Mouse (Mus musculus): ENCODE measurements around the gene Fut1.
"Not testable (repeated sequence)": the region's sequence is repeated elsewhere in the genome, so short reads cannot be mapped to it uniquely, and the experiment has no call there.

The Fut1 gene

DNA sequence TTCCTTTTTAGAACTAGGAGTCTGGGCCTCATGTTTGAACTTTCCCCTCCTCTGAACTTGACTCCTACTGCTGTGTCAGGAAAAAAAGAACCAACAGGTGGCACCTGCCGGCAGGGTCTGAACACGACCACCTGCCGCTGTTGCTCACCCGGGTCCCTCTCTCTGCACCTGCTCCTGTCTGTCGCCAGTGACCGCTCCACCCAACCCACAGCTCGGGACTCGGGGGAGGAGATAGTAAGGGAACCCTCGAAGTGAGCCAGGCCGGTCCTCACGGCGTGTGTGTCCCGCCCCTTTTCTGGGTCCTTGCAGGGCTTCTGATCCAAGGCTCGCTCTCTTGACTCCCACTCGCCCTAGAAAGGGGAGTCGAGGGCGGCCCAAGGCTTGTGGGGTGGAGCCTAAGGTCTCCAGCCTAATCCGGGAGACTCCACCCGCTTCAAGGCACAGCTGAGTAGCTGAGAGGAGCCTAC is 22.5 kb downstream of the Fut1 start, which contains the start of gene Mamstr:
Mamstr (plus strand) TSS at position 417 of the 467 bp plus-strand sequence.
- DNase-seq (ENCODE audit: low read depth) = no peak

DNA sequence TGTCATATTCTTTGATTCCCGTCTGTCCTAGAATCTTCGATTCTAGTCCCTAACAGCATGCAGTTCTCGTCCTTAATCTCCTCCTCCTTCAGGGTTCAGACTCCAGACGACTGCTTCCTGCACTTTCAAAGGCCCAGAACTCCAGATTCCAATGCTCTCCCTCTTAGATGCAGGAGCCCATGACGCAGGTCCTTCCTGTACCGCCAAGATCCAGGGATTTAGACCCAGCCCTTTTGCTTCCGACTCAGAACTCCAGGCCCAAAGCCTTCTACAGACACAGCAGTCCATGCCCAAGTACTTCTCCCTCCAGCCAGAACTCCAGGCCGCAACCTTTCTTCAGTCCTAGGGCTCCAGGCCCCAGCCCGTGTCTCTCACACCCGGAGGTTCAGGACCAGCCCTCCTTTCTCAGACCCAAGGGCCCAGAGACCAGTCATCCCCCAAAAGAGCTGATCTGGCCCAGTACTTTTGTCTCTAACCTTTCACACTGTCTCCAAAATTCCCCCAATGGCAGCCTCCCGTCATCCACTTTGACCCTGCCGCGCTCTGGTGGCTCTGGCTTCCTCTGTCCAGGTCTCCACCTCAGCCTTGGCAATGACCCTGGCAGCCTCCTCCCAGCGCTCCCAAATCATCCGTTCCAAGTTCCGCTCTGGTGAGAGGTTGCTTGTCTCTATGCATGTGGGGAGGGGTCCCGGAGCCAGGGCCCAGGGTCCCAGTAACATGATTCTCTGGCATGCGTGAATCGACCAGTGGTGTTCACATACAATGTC is 23.3 kb downstream of the Fut1 start:
- no peak for DNase-seq (ENCODE audit: low read depth)

DNA sequence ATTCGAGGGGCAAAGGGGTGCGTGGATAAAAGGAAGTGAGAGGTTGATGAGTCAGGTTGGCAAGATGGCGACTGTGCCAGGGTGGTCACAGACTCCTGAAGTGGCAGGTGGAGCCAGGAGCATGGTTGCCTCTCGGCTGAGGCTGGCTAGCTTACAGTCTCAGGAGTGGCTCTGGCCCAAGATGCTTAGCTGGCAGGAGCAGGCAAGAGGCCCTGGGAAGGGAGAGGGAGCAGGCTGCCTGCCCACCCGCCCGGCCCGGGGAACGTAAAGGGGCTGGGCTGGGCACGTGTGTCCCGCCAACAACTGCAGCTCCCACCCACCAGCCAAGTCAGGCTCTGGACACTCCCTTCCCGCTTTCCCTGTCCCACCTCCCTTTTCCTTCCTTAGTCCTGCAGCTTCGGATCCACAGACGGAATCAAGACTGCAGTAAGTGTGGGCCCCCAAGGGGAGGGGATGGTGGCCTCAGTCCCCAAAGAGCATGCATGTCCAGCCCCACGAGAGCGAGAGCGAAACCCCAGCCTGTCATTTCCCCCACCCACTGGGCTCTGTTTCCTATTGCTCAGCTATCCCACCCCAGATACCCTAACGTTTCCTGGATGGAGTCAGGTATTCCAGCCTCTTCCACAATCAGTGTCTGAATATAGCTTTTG is 24.4 kb downstream of the Fut1 start:
- no peak for DNase-seq (ENCODE audit: low read depth)

DNA sequence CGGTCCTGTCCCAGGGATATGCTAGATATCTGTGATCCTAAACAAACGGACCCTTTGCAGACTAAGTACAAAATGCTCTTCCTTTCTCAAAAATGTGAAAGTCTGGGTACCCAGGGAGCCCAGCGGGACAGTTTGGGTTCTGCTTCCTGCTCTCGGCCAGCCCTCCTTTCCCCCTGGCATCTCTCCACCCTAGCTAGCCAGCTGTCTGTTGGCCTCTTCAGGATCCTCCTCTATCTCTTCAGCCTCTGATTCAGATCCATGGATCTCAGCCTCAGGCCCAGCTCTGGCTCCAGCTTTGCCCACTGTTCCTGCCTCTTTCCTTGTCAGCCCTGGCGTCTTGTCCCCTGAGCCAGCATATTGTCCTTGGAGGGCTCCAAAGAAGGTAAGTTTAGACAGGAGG is 25.0 kb downstream of the Fut1 start:
- DNase-seq (ENCODE audit: low read depth) = no peak

DNA sequence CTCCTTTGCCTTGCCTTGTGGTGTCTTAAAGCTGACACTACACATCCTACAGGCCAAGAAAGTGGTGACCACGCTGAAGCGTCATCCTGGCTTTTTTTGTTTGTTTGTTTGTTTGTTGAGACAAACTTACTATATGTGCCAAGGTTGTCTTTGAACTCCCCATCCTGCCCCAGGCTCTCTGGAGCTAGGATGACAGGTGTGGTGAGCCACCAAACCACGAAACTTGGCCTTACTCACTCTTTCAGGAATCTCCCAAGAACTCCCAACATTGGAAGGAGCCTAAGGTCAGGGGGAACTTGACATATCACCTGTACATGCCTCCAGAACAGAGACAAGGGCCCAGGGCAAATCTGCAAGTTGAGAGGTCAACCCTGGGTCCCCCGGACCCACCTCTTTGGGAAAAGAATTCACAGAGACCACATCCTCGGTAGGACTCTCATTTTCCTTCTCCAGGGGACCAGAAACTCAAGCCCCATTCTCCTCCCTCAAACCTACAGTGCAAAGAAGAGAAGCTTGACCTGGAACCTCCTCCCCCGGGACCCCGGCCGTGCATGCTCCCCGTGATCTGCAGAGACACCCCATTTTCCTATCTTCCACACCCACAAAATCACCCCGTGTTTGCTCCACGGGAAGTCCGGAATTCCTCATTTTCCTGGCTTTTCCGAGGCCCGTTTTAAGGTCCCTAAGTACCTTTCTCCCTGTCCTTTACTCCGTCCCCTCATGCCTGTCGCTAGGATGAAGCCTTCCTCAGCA is 25.6 kb downstream of the Fut1 start:
- DNase-seq (ENCODE audit: low read depth) = peak; percentile 46

DNA sequence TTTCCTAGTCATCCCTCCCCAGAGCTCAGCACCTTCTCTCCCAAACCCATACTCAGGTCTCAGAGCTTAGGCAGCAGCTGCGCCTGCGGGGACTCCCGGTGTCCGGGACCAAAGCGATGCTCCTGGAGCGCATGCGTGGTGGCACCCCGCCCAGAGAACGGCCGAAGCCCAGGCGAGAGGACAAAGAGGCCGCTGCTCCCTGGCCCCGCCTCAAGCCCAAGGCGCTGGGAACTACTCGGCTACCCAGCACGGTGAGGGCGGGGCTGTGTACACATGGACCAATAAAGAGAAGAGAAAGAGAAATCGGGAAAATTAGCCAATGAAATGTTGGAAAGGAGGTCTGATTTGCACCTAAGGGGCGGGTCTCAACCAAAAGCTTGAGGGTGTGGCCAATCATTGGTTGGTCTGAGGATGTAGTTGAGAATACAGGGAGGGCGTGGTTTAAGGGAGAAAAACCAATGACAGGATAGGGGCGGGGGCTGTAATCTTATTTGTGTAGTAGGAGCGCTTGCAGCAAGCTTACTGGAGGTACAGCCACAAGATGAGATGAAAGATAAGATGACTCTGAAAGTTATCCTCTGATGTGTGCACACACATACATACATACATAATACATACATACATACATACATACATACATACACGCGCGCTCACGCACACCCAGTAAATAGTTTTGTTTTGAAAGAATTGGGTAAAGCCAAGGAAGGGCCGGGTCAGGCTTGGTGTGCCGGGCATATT is 26.5 kb downstream of the Fut1 start:
- peak; percentile 97 for DNase-seq (ENCODE audit: low read depth)

DNA sequence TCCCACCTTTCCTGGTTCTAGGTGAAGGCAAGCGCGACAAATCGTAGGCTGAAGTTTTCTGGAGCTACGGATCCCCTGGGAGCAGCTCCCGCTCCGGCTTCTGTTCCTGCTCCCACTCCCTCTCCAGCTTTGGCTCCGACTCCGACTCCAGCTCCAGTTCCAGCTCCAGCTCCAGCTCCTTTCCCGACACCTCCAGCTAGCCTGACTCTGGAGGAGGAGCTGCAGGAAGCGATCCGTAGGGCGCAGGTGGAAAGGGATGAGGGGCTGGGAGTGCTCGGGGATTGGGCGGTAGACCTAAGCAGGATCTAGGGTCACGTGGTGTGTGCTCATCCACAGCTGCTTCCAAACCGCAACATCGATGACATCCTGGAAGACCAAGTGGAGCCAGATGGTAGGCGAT is 27.1 kb downstream of the Fut1 start:
- DNase-seq (ENCODE audit: low read depth) = no peak

DNA sequence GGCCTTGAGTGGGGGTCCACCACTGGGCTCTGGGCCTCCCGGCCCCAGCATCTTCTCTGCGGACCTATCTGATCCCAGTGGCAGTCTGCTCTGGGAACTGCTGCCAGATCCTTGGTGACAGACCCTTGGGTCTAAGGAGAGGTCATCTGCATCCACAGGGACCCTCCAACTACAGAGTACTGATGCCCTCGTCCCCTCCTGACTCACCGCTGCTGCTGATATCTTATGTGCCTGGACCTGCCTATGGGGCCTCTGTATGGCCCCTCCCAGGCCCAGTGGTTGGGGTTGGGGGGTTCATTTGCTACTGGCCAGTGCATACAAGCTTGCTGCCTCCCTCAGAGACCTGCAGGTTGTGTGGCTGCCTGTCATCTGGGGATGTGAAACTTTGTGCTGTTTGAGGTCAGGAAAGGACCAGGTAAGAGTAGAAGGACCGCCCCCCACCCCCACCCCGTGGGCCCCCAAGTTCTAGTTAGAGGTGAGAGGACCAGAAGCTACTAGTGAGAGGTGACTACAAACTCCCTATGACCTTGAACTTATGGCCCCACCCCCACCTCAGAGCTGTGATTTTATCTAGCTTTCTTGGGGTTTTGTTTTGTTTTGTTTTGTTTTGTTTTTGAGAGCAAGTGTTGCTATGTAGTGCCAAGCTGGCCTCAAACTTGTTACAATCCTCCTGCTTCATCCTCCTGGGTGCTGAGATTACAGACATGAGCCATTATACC is 27.9 kb downstream of the Fut1 start:
- DNase-seq (ENCODE audit: low read depth) = peak; percentile 82

DNA sequence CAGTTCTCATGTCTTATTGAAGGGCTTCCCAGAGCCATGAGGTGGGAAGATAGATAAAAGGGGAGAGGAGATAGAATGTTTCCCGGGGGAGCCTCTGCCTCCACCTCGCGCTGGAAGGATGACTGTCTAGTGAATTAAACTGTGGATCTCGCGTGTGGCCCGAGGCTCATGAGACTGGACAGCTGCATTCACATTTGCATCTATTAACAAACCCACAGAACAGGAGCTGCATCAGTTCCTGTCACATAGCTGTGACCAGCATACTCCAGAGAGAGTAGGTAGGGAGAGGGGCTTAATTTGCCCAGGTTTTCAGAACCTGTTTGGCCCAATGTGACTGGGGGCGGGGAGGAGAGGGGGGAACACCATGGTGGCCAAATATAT is 28.5 kb downstream of the Fut1 start:
- no peak for DNase-seq (ENCODE audit: low read depth)

DNA sequence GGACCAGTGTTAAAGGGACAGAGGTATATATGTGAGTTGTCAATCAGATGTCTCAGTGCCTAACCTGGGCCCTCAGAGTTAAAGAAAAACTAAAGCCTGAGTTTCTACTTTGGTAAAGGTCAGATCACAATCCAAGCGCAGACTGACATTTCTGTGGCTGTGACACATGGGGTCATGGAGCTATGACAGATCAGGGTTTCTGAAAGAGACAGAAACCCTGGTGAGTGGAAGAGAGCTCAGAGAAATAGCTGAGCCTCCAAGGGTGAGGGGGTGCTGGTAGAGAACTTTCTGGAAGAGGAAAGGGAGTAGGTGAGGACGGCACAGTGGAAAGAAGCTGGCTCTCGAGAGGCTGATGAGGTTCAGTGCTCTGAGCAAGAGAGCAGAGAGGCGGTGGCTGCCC is 29.6 kb downstream of the Fut1 start:
- peak; percentile 39 for DNase-seq (ENCODE audit: low read depth)

DNA sequence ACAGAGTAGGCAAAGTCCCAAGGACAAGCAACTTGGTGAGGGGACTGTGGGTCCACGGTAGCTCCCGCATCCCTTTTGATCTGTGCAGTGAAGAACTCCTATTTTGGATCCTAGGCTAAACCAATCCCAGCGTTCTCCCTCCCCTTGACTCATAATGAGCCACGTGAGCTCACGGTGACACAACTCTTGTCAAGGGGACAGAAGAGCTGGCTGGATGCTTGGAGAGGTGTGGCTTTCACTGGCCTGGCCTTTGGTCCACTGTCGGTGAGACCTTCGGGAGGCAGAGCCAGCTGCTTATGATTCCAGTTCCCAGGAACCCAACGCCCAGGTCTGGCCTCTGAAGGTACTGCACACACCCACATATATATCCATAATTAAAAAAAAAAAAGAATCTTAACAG is 32.3 kb downstream of the Fut1 start:
- no peak for DNase-seq (ENCODE audit: low read depth)

DNA sequence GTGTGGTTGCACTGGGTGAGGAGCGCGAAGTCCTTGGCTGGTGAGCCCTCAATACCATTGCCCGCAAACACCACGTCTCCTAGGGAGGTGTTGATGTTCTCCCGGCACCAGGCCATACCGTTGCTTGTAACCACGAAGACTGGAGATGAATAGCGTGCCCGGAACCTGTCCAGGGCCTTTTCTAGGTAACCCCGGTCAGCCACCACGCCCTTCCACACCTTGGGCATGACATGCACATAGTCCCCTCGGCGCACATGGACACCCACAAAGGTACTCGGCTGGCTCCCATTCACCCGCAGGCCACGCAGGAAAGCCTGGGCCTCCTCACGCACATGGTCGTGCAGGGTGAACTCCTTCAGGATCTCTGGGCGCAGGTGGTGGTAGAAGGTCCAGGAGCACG is 33.4 kb downstream of the Fut1 start:
- not testable (repeated sequence) for DNase-seq (ENCODE audit: low read depth)

DNA sequence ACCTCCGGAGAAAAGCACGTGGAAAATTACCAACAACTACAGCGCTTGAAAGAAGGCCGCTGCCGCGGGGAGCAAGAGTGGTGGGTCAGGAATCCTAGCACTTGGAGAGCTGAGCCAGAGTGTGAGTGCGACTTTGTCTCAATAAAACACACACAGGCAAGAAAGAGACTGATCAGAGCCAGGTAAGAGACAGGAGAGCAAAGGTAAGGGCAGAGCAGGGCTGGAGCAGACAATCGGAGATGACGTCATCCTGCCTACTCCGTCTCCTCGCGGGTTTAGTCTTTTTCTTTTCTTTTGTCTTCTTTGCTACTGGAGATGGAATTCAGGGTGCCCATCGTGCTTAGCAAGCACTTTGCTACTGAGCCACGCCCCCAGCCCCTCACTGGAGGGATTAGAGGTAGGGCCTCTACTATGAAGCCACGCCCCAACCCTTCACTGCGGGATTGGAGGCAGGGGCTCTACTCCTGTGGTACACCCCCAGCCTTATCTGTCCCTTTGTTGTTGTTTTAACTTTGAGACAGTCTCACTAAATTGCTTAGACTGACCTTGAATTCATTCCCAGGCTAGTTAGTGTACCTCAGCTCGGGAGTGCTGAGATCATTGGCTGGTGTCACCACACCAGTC is 37.4 kb downstream of the Fut1 start:
- DNase-seq (ENCODE audit: low read depth) = peak; percentile 25

DNA sequence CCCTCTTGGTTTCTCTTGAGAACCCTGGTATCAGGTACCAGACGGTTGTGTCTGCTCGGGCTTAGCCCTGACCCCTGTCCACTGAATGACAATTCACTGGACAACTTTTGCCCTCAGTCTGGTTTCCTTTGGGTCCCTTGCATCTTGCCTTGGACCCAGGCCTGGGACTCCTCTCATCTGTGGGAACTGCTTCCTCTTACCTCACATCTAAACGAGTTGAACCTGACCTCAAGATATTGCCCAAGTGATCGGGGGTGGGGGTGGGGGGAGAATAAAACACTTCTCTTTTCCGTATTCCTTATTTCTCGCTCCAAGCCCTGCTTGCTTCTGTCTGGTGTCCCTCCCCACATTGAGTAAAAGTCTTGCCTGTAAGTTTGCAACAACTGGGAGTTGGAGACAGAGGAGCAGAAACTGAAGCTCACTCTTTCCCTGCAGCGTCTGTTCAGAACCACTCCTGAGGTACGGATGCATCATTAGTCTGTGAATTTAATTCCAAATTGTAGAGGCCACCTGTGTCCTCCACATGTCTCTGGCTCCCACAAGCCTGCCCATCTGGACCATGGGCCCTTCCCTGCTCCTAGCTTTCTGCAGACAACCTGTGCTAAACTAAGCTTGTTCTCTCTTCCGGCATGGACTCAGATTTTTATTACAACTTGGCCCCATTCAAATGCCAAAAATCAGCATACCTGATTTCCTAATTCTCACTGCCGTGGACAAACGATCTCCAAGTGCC is 43.8 kb downstream of the Fut1 start:
- DNase-seq (ENCODE audit: low read depth) = no peak

DNA sequence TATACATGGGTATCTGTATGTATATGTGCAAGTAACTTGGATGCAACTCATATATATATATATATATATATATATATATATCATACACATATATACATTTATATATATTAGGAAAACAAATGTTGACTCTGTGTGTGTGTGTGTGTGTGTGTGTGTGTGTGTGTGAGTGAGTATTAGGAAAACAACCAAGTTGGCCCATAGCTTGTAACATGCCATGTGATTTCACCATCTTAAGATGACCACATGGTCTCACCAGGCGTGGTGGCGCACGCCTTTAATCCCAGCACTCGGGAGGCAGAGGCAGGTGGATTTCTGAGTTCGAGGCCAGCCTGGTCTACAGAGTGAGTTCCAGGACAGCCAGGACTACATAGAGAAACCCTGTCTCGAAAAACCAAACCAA is 44.6 kb downstream of the Fut1 start:
- DNase-seq (ENCODE audit: low read depth) = not testable (repeated sequence)

DNA sequence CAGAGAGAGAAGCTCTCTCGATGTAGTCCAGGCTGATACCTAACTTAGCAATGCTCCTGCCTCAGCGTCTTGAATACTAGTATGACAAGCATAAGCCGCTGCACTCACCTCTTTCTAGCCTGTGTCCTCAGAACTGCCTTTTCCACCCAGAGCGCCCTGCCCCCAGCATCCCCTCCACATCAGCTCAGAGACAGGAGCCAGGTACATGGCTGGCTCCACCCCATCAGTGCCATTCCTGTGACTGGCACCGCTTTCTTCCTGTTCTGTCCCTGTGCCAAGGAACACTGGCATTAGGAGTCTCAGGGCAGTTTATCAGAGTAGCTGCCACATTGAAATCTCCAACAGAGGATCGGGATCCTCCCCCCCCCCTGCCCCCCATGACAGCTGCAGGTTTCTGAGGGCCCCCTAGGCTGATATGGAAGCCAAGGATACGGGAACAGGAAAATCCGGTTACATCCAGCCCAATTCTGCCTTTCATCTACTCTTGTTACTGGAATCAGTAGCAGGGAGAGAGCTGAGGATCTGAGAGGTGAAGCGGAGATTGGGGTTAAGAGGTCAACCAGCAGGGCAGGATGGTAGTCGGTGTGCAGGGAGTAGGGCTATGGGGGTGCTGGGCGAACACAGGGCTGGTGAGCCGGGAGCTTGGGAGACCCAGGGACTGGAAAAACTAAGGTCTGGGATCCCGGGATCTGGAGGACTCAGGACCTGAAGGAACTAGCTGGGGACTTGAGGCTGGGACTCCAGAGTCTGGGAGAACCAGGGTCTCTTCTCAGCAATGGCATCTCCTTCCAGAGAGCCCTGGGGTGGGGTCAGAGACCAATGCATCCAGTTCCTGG is 48.4 kb downstream of the Fut1 start:
- DNase-seq (ENCODE audit: low read depth) = no peak

DNA sequence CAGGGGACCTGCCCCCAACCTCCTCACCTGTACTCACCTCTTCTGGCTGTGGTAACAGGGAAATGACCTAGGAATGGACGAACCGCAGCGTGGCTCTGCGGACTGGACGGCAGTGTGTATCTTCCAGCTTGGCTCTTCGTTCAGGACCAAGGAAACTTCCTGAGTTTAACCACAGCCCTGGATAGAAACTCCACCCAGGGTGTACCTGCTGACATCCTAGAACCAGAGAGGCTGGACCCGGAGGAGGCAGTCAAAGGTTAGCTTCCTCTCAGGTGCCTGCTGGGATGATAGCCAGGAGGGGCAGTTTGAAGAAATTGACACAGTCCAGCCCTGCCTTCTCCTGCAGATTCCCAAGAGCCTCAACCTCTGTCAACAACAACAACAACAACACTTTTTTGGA is 49.1 kb downstream of the Fut1 start, which contains the start of gene Fut2:
Fut2 (minus strand) TSS at position 234 of the 400 bp plus-strand sequence.
- no peak for DNase-seq (ENCODE audit: low read depth)

DNA sequence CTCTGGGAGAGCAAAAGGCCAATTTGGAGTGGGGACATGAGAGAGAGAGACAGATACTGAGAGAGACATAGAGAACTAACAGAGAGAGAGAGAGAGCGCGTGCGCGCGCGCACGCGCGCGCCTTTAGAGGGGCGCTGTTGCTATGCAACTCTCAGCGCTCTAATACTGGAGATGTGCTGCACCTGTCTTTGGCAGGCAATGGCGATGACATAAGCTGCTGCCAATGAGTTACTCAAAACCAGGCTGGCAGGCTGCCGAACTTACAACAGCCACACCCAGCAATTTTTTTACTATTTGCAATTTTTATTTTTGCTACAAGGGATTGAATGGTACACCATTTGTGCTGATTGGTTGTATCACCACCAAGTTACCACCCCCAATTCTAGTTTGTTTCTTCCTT is 50.7 kb downstream of the Fut1 start:
- no peak for DNase-seq (ENCODE audit: low read depth)

DNA sequence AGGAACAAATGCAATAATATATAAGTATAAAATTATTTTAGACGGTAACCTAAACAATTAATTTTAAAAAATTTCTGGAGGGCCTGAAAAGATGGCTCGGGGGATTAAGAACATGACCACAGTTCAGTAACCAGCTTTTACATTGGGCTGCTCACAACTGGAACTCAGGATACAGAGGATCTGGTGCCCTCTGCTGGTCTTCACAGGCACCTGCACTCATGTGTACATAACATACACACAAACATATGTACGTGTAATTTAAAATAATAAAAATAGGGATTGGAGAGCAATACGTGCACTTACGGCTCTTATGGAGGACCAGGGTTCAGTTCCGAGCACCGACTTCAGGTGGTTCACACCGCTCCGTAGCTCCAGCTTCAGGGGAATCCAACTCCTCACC is 51.8 kb downstream of the Fut1 start:
- DNase-seq (ENCODE audit: low read depth) = peak; percentile 53
